Mouse (Mus musculus) liver, embryonic 14.5 days (tissue): ENCODE data around the gene Lrrc49. TPM values are rescaled to one million over a fixed set of nuclear protein-coding genes. Genes with fewer than 3 reads are reported as not detected.
A peak's percentile ranks its signal among the peaks of the same experiment; 100 is the strongest.

Experiments used
- ATAC-seq: fragments of 200-750 bp; cut with Nextera tagmentation; 2 replicates; pipeline ENCODE4 v1.8.0; 2017; ENCODE audit warnings: moderate number of reproducible peaks, mild to moderate bottlenecking, moderate library complexity; ENCODE audit not compliant: insufficient read depth
- DNase-seq, 3 experiments: peaks; one replicate each; pipeline ENCODE4 v3.0.0-alpha.2; 2012 to 2013; ENCODE audit warnings: low read depth in 3 of 3, low spot score in 3 of 3
- H3K27ac ChIP-seq: fragments of 300-500 bp; sonication (generic); 2 replicates; pipeline ENCODE4 v1.5.1; 2014; ENCODE audit warnings: moderate library complexity, mild to moderate bottlenecking, control low read depth, inconsistent platforms
- H3K27me3 ChIP-seq: fragments of 300-500 bp; sonication (generic); 2 replicates; pipeline ENCODE4 v1.6.1; 2014; ENCODE audit warnings: mild to moderate bottlenecking, low read length, moderate library complexity; ENCODE audit not compliant: control insufficient read depth, insufficient read depth
- H3K36me3 ChIP-seq: fragments of 300-500 bp; sonication (generic); replicated peaks from 2 replicates; pipeline ENCODE4 v1.6.1; 2014; ENCODE audit warnings: low read depth; ENCODE audit not compliant: control insufficient read depth, insufficient read depth
- H3K4me1 ChIP-seq, 2 experiments: fragments of 200-500 bp in 1 of 2; fragments of 300-500 bp in 1 of 2; sonication (generic) in 1 of 2; replicated peaks; 2 replicates each; pipeline ENCODE4 v1.6.1; 2012 to 2014; ENCODE audit warnings: antibody characterized with exemption in 1 of 2, inconsistent platforms in 1 of 2, low read length in 1 of 2; ENCODE audit not compliant: control insufficient read depth in 2 of 2, insufficient read depth in 2 of 2
- H3K4me2 ChIP-seq: fragments of 300-500 bp; sonication (generic); 2 replicates; pipeline ENCODE4 v1.6.1; 2014; ENCODE audit warnings: low read depth, mild to moderate bottlenecking, control low read depth, moderate library complexity
- H3K4me3 ChIP-seq, 2 experiments: fragments of 200-500 bp in 1 of 2; fragments of 300-500 bp in 1 of 2; sonication (generic) in 1 of 2; 2 replicates each; pipeline ENCODE4 v1.5.1; 2012 to 2014; ENCODE audit warnings: low read depth in 2 of 2, low read length in 2 of 2, mild to moderate bottlenecking in 2 of 2, control low read depth in 1 of 2, inconsistent platforms in 1 of 2, moderate library complexity in 1 of 2; ENCODE audit not compliant: insufficient read depth in 1 of 2
- H3K9ac ChIP-seq: fragments of 300-500 bp; sonication (generic); replicated peaks from 2 replicates; pipeline ENCODE4 v1.6.1; 2014; ENCODE audit warnings: mild to moderate bottlenecking, control low read depth, moderate library complexity
- H3K9me3 ChIP-seq: fragments of 300-500 bp; sonication (generic); 2 replicates; pipeline ENCODE4 v1.6.1; 2016; ENCODE audit warnings: low read length, mixed read lengths; ENCODE audit not compliant: control insufficient read depth
- CTCF ChIP-seq: IDR thresholded peaks from 2 replicates; pipeline ENCODE4 v1.5.1; 2016; ENCODE audit warnings: antibody characterized with exemption, low read depth, control low read depth
- EP300 ChIP-seq: IDR thresholded peaks from 2 replicates; pipeline ENCODE4 v1.6.1; 2016; ENCODE audit warnings: antibody characterized with exemption, low read depth
- WGBS: fragments of 180-500 bp; shearing (Covaris S2); extraction: QIAGEN DNeasy Blood & Tissue Kit; methylation state at CpG from one replicate; pipeline ENCODE4 v1.1.7; 2014; ENCODE audit not compliant: insufficient replicate concordance; 5-methylcytosine and 5-hydroxymethylcytosine counted together
- polyA plus RNA-seq, 2 experiments: library from polyadenylated mRNA; depleted of rRNA in 1 of 2; stranded (reverse) in 1 of 2; unstranded in 1 of 2; fragments of >200 nt; fragmentation: Nextera tagmentation in 1 of 2; extraction: Ambion mirVana in 1 of 2; gene quantifications; 2 replicates each; pipeline versions ENCODE4 v1.2.1 to v1.2.3; 2012 to 2014

The Lrrc49 gene
- polyA plus RNA-seq (2012; rRNA removed) (0.45 and 0.54 TPM in 2 replicates), polyA plus RNA-seq (2014; fragmentation: Nextera tagmentation; extraction: Ambion mirVana) (0.66 and 0.72 TPM in 2 replicates)

GRCm38 (mm10) chr9:60687891-60688324 lies at the start of gene Lrrc49:
Gene Lrrc49, minus strand, starts transcription at chr9:60688158.
- Histone ChIP-seq H3K4me3 (peak within 1 kb of the TSS; percentile 56 to 79), H3K4me2 (peak within 1 kb of the TSS; percentile 65), H3K9ac (peak within 1 kb of the TSS; percentile 14; the same call in 1 of the 2 replicates), H3K27me3 (no peaks in the 10 kb centered on the region), H3K36me3 (no peaks in the 10 kb centered on the region), H3K27ac (no peak within 1 kb of the TSS), H3K9me3 (no peaks in the 10 kb centered on the region), H3K4me1 (peaks cover 0 to 3% of the 10 kb centered on the region in 2 experiments; a peak in 1 of 4 replicates)
- peak; percentile 68 for ATAC-seq
- no peak for TF ChIP-seq CTCF
- no peak for TF ChIP-seq EP300
- under 1% methylated on average over 21 of the region's 21 CpGs for WGBS
- DNase-seq = peak; percentile 50 to 65 (median 61)

GRCm38 (mm10) chr9:60734321-60734720 lies 46.4 kb upstream of the Lrrc49 start:
- 71% methylated on average over 2 of the region's 2 CpGs for WGBS
- DNase-seq (no peak), ATAC-seq (no peak)
- H3K27ac ChIP-seq = no peak overlapping the region
- no peak overlapping the region for H3K9ac ChIP-seq
- H3K27me3 ChIP-seq = no peaks in the 10 kb centered on the region
- no peaks in the 10 kb centered on the region for H3K9me3 ChIP-seq
- no peak for TF ChIP-seq CTCF
- no peak for TF ChIP-seq EP300
- no peak overlapping the region for H3K4me2 ChIP-seq
- H3K36me3 ChIP-seq = no peaks in the 10 kb centered on the region
- H3K4me3 ChIP-seq = no peak overlapping the region
- H3K4me1 ChIP-seq = no peaks in the 10 kb centered on the region

- TF ChIP-seq EP300 (no peak), CTCF (no peak)
- 68% methylated on average over 7 of the region's 7 CpGs for WGBS
These were observed 37.0 kb upstream of the Lrrc49 start for GRCm38 (mm10) chr9:60724968-60725367.

GRCm38 (mm10) chr9:60719687-60720086 lies 31.7 kb upstream of the Lrrc49 start:
- no peak overlapping the region for H3K9ac ChIP-seq
- no peak overlapping the region for H3K27ac ChIP-seq
- H3K27me3 ChIP-seq = no peaks in the 10 kb centered on the region
- 48% methylated on average over 3 of the region's 3 CpGs for WGBS
- H3K36me3 ChIP-seq = no peaks in the 10 kb centered on the region
- H3K4me1 ChIP-seq = no peaks in the 10 kb centered on the region
- TF ChIP-seq EP300 (no peak), CTCF (no peak)
- DNase-seq = no peak
- H3K9me3 ChIP-seq = no peaks in the 10 kb centered on the region
- H3K4me2 ChIP-seq = no peak overlapping the region
- no peak for ATAC-seq
- no peak overlapping the region for H3K4me3 ChIP-seq

More at GRCm38 (mm10) chr9:60724968-60725367, 37.0 kb upstream of the Lrrc49 start:
- DNase-seq (no peak), ATAC-seq (no peak)
- Histone ChIP-seq H3K9me3 (no peaks in the 10 kb centered on the region), H3K9ac (no peak overlapping the region), H3K4me1 (no peaks in the 10 kb centered on the region), H3K4me3 (no peak overlapping the region), H3K27me3 (no peaks in the 10 kb centered on the region), H3K36me3 (no peaks in the 10 kb centered on the region), H3K4me2 (no peak overlapping the region), H3K27ac (no peak overlapping the region)

- no peak overlapping the region for H3K9ac ChIP-seq
- no peak overlapping the region for H3K4me2 ChIP-seq
- H3K36me3 ChIP-seq = no peaks in the 10 kb centered on the region
- H3K4me3 ChIP-seq = no peak overlapping the region
- peak in 1 of 3 experiments; percentile 11 for DNase-seq
- no peak overlapping the region for H3K27ac ChIP-seq
- ATAC-seq = no peak
- H3K27me3 ChIP-seq = peaks cover 3% of the 10 kb centered on the region
- WGBS = 58% methylated on average over 3 of the region's 3 CpGs
- H3K9me3 ChIP-seq = no peaks in the 10 kb centered on the region
- TF ChIP-seq EP300 (no peak), CTCF (peak; percentile 64)
- H3K4me1 ChIP-seq = no peaks in the 10 kb centered on the region
These were observed 30.3 kb upstream of the Lrrc49 start for GRCm38 (mm10) chr9:60718284-60718683.
